Mouse (Mus musculus) left cerebral cortex, postnatal 4 days (tissue): ENCODE results near the gene Klf2. TPM values are rescaled to one million over a fixed set of nuclear protein-coding genes. Genes with fewer than 3 reads are reported as not detected.
A peak's percentile ranks its signal among the peaks of the same experiment; 100 is the strongest.

ENCODE experiments used
- DNase-seq: peaks from one replicate; pipeline ENCODE4 v3.0.0-alpha.2; 2022
- intact Hi-C: fragments of 180-260 bp; cut with DNase I; formaldehyde crosslinking; loops from one replicate; pipeline ENCODE4 v1.15.1; 2025
- total RNA-seq, 2 experiments: library from RNA; stranded (reverse); gene quantifications; 2 replicates each; pipeline ENCODE4 v1.2.3; 2021

The Klf2 gene
- total RNA-seq, 2 experiments from 2014 or later, result 13.1 to 15.1 TPM

- intact Hi-C loops, result loop anchor here (10.0 kb wide), 2 partner anchors 99 to 189 kb away; no protein-coding TSS in a partner anchor
- DNase-seq, result no peak
Observed at GRCm38 (mm10) chr8:72363457-72363856, 44.6 kb downstream of the Klf2 start.

GRCm38 (mm10) chr8:72365016-72365415 is 46.2 kb downstream of the Klf2 start:
- DNase-seq, result no peak
- intact Hi-C loops, result loop anchor here (10.0 kb wide), 2 partner anchors 100 to 190 kb away; no protein-coding TSS in a partner anchor

- intact Hi-C loops, result loop anchor here (10.0 kb wide), 2 partner anchors 101 to 191 kb away; no protein-coding TSS in a partner anchor
- peak; percentile 76 for DNase-seq
Observed at GRCm38 (mm10) chr8:72365826-72366225, 47.0 kb downstream of the Klf2 start.

DNA sequence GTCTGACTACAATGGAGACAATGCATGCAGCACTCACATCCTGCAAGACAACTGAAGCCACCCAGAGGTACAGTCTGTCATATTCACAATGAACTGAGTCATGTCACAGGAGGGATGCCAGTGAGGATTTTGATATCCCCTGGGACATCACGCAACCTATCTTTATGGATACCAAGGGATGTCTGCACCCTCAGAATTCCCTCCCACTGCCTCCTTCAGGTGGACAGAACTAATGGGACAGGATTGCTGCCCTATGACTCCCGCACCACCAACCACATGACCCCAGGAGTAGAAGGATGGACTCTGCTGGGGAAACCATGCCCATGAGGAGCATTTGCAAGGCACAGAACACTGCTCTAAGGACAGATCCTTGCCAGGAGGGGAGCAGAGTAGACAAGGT is 47.6 kb downstream of the Klf2 start:
- no peak for DNase-seq
- intact Hi-C loops, result loop anchor here (10.0 kb wide), 2 partner anchors 102 to 192 kb away; no protein-coding TSS in a partner anchor

Other genes with a start within 250 kb of the Klf2 start
- gene Olfr373, start 235.9 kb upstream of the Klf2 start, total RNA-seq, result not detected
- under 1 TPM in 1 of 2 experiments, not detected in 1; 0.04 TPM for gene Olfr374, start 212.0 kb upstream of the Klf2 start, total RNA-seq
- gene Tpm4, start 184.1 kb upstream of the Klf2 start, total RNA-seq, result 10 to 100 TPM; 74.1 to 78.5 TPM
- 10 to 100 TPM; 49.6 to 55.4 TPM for gene Rab8a, start 157.8 kb upstream of the Klf2 start, total RNA-seq
- not detected for gene Hsh2d, start 129.4 kb upstream of the Klf2 start, total RNA-seq
- under 1 TPM in 1 of 2 experiments, not detected in 1; 0.16 TPM for gene Cib3, start 106.2 kb upstream of the Klf2 start, total RNA-seq
- not detected for gene Gm11034, start 105.4 kb upstream of the Klf2 start, total RNA-seq
- gene Fam32a, start 99.3 kb upstream of the Klf2 start, total RNA-seq, result 10 to 100 TPM; 71.3 to 76.4 TPM
- gene Ap1m1, start 79.0 kb upstream of the Klf2 start, total RNA-seq, result 100 to 1,000 TPM; 155 to 161 TPM
- gene Gm10282, start 13.8 kb upstream of the Klf2 start, total RNA-seq, result 10 to 100 TPM; 18.5 to 19.4 TPM
- gene Eps15l1, start 102.4 kb downstream of the Klf2 start, total RNA-seq, result 10 to 100 TPM; 83.1 to 87.6 TPM
- 1 to 10 TPM in 1 of 2 experiments, under 1 TPM in 1; 0.74 to 1.1 TPM for gene Calr3, start 124.8 kb downstream of the Klf2 start, total RNA-seq
- gene 1700030K09Rik, start 124.8 kb downstream of the Klf2 start, total RNA-seq, result 10 to 100 TPM; 14.1 to 15.5 TPM
- gene Cherp, start 156.2 kb downstream of the Klf2 start, total RNA-seq, result 10 to 100 TPM; 75.6 to 85.4 TPM
- 10 to 100 TPM; 35.2 to 39.2 TPM for gene Slc35e1, start 173.6 kb downstream of the Klf2 start, total RNA-seq
- 10 to 100 TPM; 13.3 to 13.8 TPM for gene Med26, start 229.2 kb downstream of the Klf2 start, total RNA-seq